Mouse (Mus musculus): Measurements from ENCODE around the gene Eif4g3. TPM values are rescaled to one million over a fixed set of nuclear protein-coding genes. Genes with fewer than 3 reads are reported as not detected.

Eif4g3 gene
- polyA plus RNA-seq, 1 experiment from 2014 or later: 22.2 TPM

DNA sequence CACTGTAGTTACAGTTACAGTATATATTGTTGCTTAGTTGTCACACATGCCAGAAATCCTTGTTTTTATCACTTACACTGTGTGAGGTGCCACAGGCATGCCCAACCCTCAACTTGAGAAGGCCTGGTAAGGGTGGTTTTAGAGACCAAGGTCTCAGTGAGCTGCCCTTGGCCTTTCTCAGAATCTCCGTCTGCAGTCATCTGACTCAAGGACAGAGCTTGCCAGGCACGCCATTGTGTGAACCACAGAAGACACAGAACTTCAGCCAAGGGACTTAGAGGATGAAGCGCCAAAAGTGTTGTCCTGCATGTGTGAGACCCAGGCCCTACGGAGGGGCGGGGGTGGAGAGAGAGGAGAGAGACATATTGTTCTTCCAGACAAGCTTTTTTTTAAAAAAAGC lies 217.3 kb downstream of the Eif4g3 start:
- Histone ChIP-seq H3K36me3 (peaks cover 53% of the 10 kb centered on the region), H3K9me3 (no peaks in the 10 kb centered on the region)
- ATAC-seq (ENCODE audit: extremely low read depth, insufficient number of reproducible peaks, low FRiP score, low TSS enrichment): no peak

DNA sequence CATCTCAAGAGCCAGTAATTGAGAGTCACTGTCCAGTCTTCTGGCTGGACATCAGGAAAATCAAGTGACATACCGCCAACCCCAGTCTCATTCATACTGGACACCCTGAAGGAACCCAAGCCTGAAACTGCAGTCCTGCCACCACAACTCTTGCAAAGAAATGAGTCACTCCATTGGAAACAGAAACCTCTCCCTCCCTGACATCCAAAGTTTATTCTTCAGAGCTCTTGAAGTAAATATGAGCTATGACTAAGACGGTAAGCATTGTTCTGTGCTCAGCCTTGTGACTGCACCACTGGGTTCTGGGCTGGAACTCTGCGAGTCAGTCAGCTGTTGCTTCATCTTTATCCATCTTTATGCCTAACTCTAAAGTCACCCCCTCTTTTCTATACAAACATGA lies 221.0 kb downstream of the Eif4g3 start:
- 79% methylated on average over 3 of the region's 3 CpGs for WGBS
- no peak for ATAC-seq (ENCODE audit: extremely low read depth, insufficient number of reproducible peaks, low FRiP score, low TSS enrichment)
- no peak overlapping the region for H3K9ac ChIP-seq
- no peak overlapping the region for H3K27ac ChIP-seq (replicated peaks)
- no peak overlapping the region for H3K4me2 ChIP-seq
- H3K4me1 ChIP-seq: peaks cover 23% of the 10 kb centered on the region
- no peaks in the 10 kb centered on the region for H3K9me3 ChIP-seq
- H3K27me3 ChIP-seq (replicated peaks): no peaks in the 10 kb centered on the region
- no peak overlapping the region for H3K4me3 ChIP-seq
- H3K36me3 ChIP-seq: peaks cover 17% of the 10 kb centered on the region

More for the DNA sequence above, 217.3 kb downstream of the Eif4g3 start:
- Histone ChIP-seq H3K27me3 (replicated peaks) (no peaks in the 10 kb centered on the region), H3K4me1 (0 out of 2 replicates have a peak, but pooled peaks cover under 1% of the 10 kb centered on the region), H3K4me2 (no peak overlapping the region), H3K4me3 (no peak overlapping the region), H3K27ac (replicated peaks) (no peak overlapping the region), H3K9ac (no peak overlapping the region)
- 77% methylated on average over 5 of the region's 5 CpGs for WGBS

DNA sequence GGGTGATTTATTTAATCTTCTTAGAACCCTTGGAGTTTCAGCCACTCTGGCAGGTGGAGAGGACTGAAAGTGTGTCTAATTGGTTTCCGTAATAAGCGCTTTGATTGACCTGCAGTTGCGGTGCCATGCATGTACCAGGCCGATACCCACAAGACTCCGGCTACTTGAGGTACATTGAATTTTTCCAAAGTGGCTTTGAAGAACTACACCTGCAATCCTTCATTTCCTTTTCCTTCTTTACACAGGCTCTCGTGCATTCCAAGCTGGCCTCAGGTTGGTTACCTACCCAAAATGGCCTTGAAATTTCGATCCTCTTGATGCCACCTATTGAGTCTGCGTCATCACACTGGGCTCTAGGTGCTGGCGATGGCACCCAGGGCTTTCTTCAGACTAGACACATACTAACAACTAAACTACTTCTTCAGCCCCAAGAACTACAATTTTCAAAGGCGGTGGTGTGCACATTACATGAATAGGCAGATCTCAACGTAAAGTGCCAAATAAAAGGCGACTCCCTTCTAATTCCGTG lies 222.9 kb downstream of the Eif4g3 start:
- WGBS: 49% methylated on average over 13 of the region's 13 CpGs
- peaks cover under 1% of the 10 kb centered on the region; the same call in 1 of the 2 replicates for H3K36me3 ChIP-seq
- H3K4me1 ChIP-seq: peaks cover 42% of the 10 kb centered on the region
- H3K9me3 ChIP-seq: no peaks in the 10 kb centered on the region
- H3K9ac ChIP-seq: peak overlapping the region; percentile 98
- ATAC-seq (ENCODE audit: extremely low read depth, insufficient number of reproducible peaks, low FRiP score, low TSS enrichment): no peak
- peak overlapping the region; percentile 93 for H3K4me2 ChIP-seq
- H3K4me3 ChIP-seq: peak overlapping the region; percentile 99
- H3K27ac ChIP-seq (replicated peaks): peak overlapping the region; percentile 100
- H3K27me3 ChIP-seq (replicated peaks): no peaks in the 10 kb centered on the region

DNA sequence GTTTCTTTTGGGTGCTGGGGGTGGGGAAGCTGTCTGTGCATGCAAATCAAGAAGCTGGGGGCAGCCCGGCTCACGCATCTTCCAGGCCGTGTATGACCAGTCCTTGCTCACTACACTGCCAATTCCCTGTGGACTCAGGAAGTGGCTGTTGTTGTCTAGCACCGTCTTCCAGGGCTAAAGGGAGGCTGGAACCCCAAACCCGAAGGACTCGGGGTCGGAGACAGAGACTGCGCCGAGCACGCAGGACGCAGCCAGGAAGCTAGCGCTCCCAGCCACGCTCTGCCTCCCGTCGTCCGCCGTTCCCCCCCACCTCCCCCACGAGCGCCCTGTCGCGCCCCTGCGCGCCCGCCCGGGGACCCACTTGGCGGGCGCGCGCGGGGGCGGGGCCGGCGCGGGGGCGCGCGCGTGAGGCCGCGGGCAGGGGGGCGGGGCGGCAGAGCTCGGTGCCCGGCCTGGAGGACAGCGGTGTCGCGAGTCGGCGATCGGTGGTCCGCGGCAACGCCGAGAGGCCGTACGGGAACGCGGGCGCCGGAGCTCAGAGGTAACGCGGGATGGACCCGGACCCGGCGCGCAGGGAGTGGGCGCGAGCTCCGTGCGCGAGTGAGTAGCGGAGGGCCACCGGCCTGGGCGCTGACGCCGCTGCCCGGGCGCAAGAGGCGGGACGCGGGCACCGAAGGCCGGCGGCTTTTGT lies 223.5 kb downstream of the Eif4g3 start, which contains the start of gene Hp1bp3:
Gene Hp1bp3 (plus strand): TSS at position 97 of the 691 bp plus-strand sequence.
- peak within 1 kb of the TSS; percentile 93 for H3K4me2 ChIP-seq
- H3K9ac ChIP-seq: peak within 1 kb of the TSS; percentile 99
- WGBS: under 1% methylated on average over 73 of the region's 84 CpGs
- H3K4me3 ChIP-seq: peak within 1 kb of the TSS; percentile 99
- no peaks in the 10 kb centered on the region for H3K9me3 ChIP-seq
- H3K36me3 ChIP-seq: peaks cover under 1% of the 10 kb centered on the region; the same call in 1 of the 2 replicates
- peaks cover 48% of the 10 kb centered on the region for H3K4me1 ChIP-seq
- ATAC-seq (ENCODE audit: extremely low read depth, insufficient number of reproducible peaks, low FRiP score, low TSS enrichment): peak; percentile 53
- H3K27ac ChIP-seq (replicated peaks): peak within 1 kb of the TSS; percentile 100
- H3K27me3 ChIP-seq (replicated peaks): no peaks in the 10 kb centered on the region

DNA sequence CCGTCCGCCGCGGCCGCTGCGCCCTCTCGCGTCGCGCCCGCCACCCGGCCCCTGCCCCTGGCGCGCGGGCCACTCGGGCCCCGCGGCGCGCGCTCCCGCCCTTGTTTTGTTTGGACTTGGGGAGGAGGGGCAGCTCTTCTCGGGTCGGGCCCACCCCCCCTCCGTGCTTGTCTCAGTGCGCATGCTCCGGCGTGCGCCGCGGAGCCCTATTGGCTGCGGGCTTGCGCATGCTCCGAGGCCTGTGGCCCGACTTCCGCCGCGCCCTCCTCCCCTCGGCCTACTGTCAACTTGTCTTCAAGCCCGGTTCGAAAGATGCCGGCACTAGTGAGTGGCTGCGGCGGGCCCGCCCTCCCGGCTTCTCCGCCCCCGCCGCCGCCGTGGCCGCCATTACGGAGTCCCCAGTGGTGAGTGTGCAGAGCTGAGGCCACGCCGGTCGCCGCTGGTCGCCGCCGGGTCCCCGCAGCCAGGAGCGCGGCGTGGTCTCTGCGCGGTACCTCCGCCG lies 224.1 kb downstream of the Eif4g3 start:
- H3K9ac ChIP-seq: peak overlapping the region; percentile 99
- H3K9me3 ChIP-seq: no peaks in the 10 kb centered on the region
- ATAC-seq (ENCODE audit: extremely low read depth, insufficient number of reproducible peaks, low FRiP score, low TSS enrichment): peak; percentile 97
- H3K4me1 ChIP-seq: peaks cover 50% of the 10 kb centered on the region
- H3K27ac ChIP-seq (replicated peaks): peak overlapping the region; percentile 100
- peak overlapping the region; percentile 93 for H3K4me2 ChIP-seq
- H3K4me3 ChIP-seq: peak overlapping the region; percentile 99
- no peaks in the 10 kb centered on the region for H3K27me3 ChIP-seq (replicated peaks)
- WGBS: 0% methylated on average over 50 of the region's 68 CpGs
- peaks cover 5% of the 10 kb centered on the region for H3K36me3 ChIP-seq

DNA sequence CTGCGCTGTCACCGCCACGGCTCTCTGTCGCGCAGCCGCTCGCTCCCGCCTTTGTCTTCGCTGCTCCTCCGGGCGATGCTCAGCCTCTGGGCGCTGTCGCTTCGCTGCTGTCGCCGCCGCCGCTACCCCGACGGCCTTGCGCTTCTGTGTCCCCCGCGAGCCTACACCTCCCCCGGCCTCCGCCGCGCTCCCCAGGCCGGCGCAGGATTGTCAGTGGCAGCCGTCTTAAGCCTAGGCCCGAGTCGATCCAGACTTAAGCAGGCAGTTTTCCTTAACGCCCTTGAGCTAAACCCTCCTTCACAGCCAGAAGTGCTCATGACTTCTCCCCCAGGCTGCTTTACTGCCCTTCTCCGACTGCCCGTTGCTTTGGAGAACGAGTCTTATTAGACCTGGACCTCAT lies 224.6 kb downstream of the Eif4g3 start:
- Histone ChIP-seq H3K9me3 (no peaks in the 10 kb centered on the region), H3K9ac (peak overlapping the region; percentile 99), H3K4me2 (peak overlapping the region; percentile 93), H3K27me3 (replicated peaks) (no peaks in the 10 kb centered on the region), H3K36me3 (peaks cover 10% of the 10 kb centered on the region), H3K4me3 (peak overlapping the region; percentile 99), H3K27ac (replicated peaks) (peak overlapping the region; percentile 100), H3K4me1 (peaks cover 53% of the 10 kb centered on the region)
- peak; percentile 2; the same call in 1 of the 2 replicates for ATAC-seq (ENCODE audit: extremely low read depth, insufficient number of reproducible peaks, low FRiP score, low TSS enrichment)
- WGBS: under 1% methylated on average over 34 of the region's 36 CpGs

DNA sequence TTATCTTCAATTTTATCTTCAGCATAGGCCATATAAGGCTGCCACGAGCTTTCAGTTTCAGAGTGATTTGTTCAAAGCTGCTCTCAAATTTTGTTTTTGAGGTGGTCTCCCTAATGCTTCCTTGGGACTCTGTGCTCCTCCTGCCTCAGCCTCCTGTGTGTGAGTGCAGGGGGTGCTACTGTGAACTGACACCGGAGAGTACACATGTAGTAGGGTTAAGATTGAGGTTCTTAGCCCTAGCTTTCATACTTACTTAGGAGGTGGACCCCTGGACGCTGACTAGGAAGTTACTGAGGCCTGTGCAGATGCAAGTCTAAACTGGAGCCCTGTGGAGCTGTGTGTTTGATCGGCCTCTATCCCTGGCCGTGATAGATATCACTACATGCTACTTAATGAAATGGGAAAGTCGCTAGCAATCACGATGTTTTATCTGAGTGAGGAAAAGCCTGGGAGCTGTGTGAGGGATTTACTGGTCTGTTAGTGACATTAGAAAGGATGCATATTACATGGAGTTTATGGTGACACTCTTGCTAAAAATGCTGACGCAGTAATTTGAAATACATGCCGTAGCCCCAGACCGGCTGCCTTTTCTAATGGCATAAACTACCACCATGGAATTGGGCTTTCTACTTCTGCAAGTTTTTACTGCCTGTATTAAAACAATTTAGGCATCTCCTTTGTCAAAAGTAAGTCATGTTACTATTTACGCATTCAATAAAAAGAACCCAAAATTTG lies 225.3 kb downstream of the Eif4g3 start:
- peaks cover 16% of the 10 kb centered on the region for H3K36me3 ChIP-seq
- H3K4me2 ChIP-seq: peak overlapping the region; percentile 93
- 72% methylated on average over 11 of the region's 11 CpGs for WGBS
- peaks cover 56% of the 10 kb centered on the region for H3K4me1 ChIP-seq
- H3K9me3 ChIP-seq: no peaks in the 10 kb centered on the region
- peak overlapping the region; percentile 99 for H3K4me3 ChIP-seq
- H3K27ac ChIP-seq (replicated peaks): peak overlapping the region; percentile 100
- H3K27me3 ChIP-seq (replicated peaks): no peaks in the 10 kb centered on the region
- H3K9ac ChIP-seq: peak overlapping the region; percentile 99
- no peak for ATAC-seq (ENCODE audit: extremely low read depth, insufficient number of reproducible peaks, low FRiP score, low TSS enrichment)

DNA sequence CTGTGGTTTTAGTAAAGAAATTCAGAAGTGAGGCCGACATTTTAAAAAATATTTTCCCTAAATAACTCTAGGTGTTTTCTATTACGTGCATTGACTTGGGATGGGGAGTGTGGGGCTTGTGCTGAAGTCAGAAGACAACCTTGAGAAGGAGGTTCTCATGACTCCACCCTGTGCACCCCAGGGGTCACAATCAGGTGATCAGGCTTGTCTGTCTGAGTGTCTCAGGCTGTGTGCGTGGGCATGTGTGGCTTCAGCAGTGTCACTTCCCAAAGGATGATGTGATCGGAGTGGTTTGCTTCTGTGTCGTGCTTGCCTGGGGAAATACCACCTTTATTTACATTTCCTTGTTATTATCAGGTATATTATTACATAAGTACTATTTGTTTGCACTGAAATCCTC lies 226.5 kb downstream of the Eif4g3 start:
- no peaks in the 10 kb centered on the region for H3K9me3 ChIP-seq
- H3K4me2 ChIP-seq: peak overlapping the region; percentile 93; the same call in 1 of the 2 replicates
- H3K27me3 ChIP-seq (replicated peaks): no peaks in the 10 kb centered on the region
- peaks cover 56% of the 10 kb centered on the region for H3K4me1 ChIP-seq
- H3K27ac ChIP-seq (replicated peaks): no peak overlapping the region
- H3K4me3 ChIP-seq: no peak overlapping the region
- H3K9ac ChIP-seq: 0 out of 2 replicates have a peak overlapping the region, but pooled peaks have one; percentile 19
- H3K36me3 ChIP-seq: peaks cover 29% of the 10 kb centered on the region
- WGBS: 85% methylated on average over 5 of the region's 5 CpGs
- no peak for ATAC-seq (ENCODE audit: extremely low read depth, insufficient number of reproducible peaks, low FRiP score, low TSS enrichment)

DNA sequence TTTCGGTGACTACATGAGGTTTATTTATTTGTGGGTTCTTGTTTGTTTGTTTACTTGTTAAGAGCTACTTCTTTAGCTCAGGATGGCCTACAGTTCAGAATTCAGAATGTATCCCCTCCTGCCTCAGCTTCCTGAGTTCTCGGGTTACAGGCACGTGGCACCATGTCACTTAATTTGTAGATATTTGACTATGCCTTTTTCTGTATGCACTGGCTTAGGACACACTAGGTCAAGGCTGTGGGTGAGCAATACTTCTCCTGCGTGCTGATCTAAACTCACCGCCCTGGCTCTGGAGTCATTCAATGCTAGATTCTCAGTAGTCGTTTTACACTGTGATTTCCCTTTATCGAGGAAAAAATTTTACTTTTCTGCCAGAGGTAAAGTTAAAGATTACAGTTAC lies 227.9 kb downstream of the Eif4g3 start:
- Histone ChIP-seq H3K4me3 (no peak overlapping the region), H3K4me2 (no peak overlapping the region), H3K36me3 (peaks cover 42% of the 10 kb centered on the region), H3K27ac (replicated peaks) (no peak overlapping the region), H3K4me1 (peaks cover 50% of the 10 kb centered on the region), H3K9ac (no peak overlapping the region), H3K9me3 (no peaks in the 10 kb centered on the region), H3K27me3 (replicated peaks) (no peaks in the 10 kb centered on the region)
- ATAC-seq (ENCODE audit: extremely low read depth, insufficient number of reproducible peaks, low FRiP score, low TSS enrichment): no peak
- WGBS: 77% methylated on average over 7 of the region's 7 CpGs

DNA sequence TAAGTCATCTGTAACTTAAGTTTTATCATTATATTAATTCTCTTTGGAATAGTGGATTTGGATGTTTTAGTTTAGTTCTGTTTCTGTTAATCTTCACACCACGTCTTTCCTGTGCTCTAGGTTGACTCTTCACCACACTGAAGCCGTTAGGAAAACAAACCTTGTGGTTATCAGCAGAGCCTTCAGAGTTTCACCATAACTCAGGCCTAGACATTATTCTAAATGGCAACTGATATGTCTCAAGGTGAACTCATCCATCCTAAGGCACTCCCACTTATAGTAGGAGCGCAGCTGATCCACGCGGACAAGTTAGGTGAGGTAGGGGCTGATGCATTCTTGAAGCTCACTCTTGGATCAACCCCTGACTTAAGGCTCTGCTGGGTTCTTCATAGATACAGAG lies 228.6 kb downstream of the Eif4g3 start:
- Histone ChIP-seq H3K4me3 (no peak overlapping the region), H3K9me3 (no peaks in the 10 kb centered on the region), H3K4me1 (peaks cover 46% of the 10 kb centered on the region), H3K27me3 (replicated peaks) (no peaks in the 10 kb centered on the region), H3K9ac (no peak overlapping the region), H3K27ac (replicated peaks) (no peak overlapping the region), H3K4me2 (no peak overlapping the region), H3K36me3 (peaks cover 48% of the 10 kb centered on the region)
- no peak for ATAC-seq (ENCODE audit: extremely low read depth, insufficient number of reproducible peaks, low FRiP score, low TSS enrichment)
- 71% methylated on average over 5 of the region's 5 CpGs for WGBS

DNA sequence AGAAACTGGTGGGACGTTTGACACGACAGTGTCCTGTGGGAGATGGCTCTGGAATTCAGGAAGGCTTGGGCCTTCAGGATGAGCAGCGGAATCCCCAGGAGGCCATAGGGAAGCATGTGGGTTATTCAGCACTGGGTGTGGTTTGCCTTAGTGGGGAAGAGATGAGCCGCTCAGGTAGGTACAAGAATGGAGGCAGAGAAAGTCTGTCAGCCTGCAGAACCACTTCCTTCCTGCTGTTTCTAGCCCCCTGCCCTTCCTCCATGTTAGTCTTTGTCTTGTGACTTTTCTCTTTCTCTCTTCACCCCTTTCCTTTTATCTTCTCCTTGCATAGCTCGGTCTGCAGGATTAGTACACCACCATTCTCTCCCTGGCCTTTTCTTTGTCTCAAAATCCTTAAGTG lies 229.6 kb downstream of the Eif4g3 start:
- Histone ChIP-seq H3K27ac (replicated peaks) (no peak overlapping the region), H3K36me3 (peaks cover 58% of the 10 kb centered on the region)

More for the DNA sequence above, 229.6 kb downstream of the Eif4g3 start:
- Histone ChIP-seq H3K27me3 (replicated peaks) (no peaks in the 10 kb centered on the region), H3K4me1 (peaks cover 46% of the 10 kb centered on the region), H3K9ac (no peak overlapping the region), H3K9me3 (no peaks in the 10 kb centered on the region), H3K4me2 (no peak overlapping the region), H3K4me3 (no peak overlapping the region)
- 81% methylated on average over 5 of the region's 5 CpGs for WGBS
- ATAC-seq (ENCODE audit: extremely low read depth, insufficient number of reproducible peaks, low FRiP score, low TSS enrichment): no peak
